Mouse (Mus musculus): ENCODE measurements around the gene Siae. TPM values are rescaled to one million over a fixed set of nuclear protein-coding genes. Genes with fewer than 3 reads are reported as not detected.

Gene Siae
- polyA plus RNA-seq, 1 experiment from 2014 or later: 7.8 TPM

DNA sequence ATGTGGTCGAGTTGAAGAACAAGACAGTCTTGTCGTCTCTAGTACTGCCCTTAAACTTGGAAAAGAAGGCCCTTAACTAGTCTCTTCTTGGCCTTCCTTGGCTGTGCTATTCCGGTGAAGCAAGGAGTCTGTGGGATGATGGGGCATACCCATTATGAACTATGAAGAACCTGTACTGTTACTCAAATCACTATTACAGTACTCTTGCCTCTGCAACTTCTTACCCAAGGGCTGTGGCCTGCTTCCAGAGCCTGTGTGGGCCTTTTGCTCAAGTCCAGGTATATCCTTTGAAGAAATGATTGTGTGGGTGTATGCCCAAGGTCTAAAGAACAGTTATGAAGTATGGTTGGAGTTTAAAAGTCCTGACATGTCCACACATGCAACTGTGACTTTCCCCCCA, 114.8 kb downstream of the Siae start:
- 0 out of 2 replicates have a peak, but pooled peaks cover 3% of the 10 kb centered on the region for H3K4me1 ChIP-seq
- no peaks in the 10 kb centered on the region for H3K36me3 ChIP-seq
- no peak for ATAC-seq (ENCODE audit: low FRiP score, low read depth)
- H3K9ac ChIP-seq: no peak overlapping the region
- no peak overlapping the region for H3K27ac ChIP-seq
- H3K4me3 ChIP-seq: no peak overlapping the region
- H3K4me2 ChIP-seq (replicated peaks): no peak overlapping the region
- H3K27me3 ChIP-seq: no peaks in the 10 kb centered on the region
- H3K9me3 ChIP-seq: no peaks in the 10 kb centered on the region
- 81% methylated on average over 3 of the region's 3 CpGs for WGBS

DNA sequence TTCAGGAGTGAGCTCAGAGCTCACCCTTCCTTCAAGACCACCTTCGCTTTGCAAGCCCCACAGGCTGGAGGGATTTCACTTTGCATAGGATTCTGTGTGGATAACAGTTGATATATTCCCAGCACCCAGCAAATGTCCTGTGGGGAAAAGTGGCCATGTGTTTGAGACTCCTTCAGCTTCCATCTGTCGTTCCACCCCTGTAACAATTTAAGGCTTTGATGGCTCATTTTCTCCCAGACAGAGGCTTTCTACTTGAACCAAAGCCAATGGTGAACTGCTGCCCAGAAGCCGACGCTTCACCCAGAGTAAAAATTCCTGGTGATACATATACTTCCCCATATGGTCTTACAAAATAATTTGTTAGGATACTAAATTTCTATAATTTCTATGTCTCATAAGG, 119.8 kb downstream of the Siae start:
- Histone ChIP-seq H3K4me2 (replicated peaks) (no peak overlapping the region), H3K9me3 (no peaks in the 10 kb centered on the region), H3K9ac (no peak overlapping the region), H3K4me3 (no peak overlapping the region), H3K36me3 (no peaks in the 10 kb centered on the region), H3K27ac (no peak overlapping the region), H3K4me1 (no peaks in the 10 kb centered on the region), H3K27me3 (no peaks in the 10 kb centered on the region)
- ATAC-seq (ENCODE audit: low FRiP score, low read depth): no peak
- 81% methylated on average over 4 of the region's 4 CpGs for WGBS

DNA sequence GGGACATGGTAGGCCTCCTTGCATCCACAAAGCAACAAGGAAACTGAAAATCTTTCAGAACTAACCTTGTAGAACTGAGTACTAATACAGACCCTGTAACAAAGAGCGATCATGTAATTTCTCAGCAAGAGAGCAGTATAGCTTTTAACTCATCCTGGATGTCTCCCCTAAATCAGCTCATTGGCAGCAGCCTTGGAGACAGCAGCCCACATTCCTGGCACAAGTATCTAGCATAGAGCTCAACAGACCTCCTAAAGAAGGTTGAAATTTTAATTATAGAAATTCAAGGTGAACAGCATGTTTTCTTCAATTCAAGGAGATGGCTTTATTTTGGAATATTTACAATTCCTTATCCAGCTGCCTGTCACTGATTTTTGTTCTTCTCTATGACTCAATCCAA, 125.6 kb downstream of the Siae start:
- Histone ChIP-seq H3K9ac (no peak overlapping the region), H3K4me2 (replicated peaks) (no peak overlapping the region), H3K36me3 (no peaks in the 10 kb centered on the region), H3K27me3 (no peaks in the 10 kb centered on the region), H3K9me3 (no peaks in the 10 kb centered on the region), H3K4me1 (no peaks in the 10 kb centered on the region), H3K4me3 (no peak overlapping the region), H3K27ac (no peak overlapping the region)
- 96% methylated on average over 1 of the region's 1 CpGs for WGBS
- ATAC-seq (ENCODE audit: low FRiP score, low read depth): no peak

DNA sequence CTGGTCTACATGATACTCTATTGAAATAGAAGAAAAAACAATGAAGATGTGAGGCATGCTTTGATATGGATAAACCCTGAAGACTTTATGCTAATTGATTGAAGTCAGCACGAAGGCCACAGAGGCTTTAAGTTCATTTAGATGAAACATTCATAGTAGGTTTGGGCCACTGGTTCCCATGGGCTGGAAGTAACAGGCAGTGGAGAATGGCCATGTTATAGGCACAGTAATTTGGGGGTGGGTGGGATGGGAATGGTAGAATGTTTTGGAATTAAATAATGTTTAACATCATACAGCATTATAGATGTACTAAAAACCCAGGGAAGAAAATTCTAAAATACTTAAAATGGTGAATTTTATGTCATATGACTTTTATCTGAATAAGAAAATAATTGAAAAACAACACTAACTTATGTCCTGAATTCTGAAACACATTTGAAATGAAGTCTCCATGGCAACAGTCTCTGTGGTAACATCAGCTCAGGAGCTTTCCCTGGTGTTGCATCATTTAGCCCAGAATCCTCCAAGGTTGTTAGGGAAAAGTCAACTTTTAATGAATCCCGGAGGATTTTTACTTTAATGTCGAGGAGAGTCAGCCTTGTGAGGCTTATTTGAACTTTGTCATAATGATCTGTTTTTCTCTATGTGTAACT, 131.9 kb downstream of the Siae start:
- 75% methylated on average over 3 of the region's 3 CpGs for WGBS
- Histone ChIP-seq H3K36me3 (no peaks in the 10 kb centered on the region), H3K9ac (no peak overlapping the region), H3K27me3 (no peaks in the 10 kb centered on the region), H3K4me1 (no peaks in the 10 kb centered on the region), H3K4me3 (no peak overlapping the region), H3K9me3 (no peaks in the 10 kb centered on the region), H3K4me2 (replicated peaks) (no peak overlapping the region), H3K27ac (no peak overlapping the region)
- ATAC-seq (ENCODE audit: low FRiP score, low read depth): no peak

DNA sequence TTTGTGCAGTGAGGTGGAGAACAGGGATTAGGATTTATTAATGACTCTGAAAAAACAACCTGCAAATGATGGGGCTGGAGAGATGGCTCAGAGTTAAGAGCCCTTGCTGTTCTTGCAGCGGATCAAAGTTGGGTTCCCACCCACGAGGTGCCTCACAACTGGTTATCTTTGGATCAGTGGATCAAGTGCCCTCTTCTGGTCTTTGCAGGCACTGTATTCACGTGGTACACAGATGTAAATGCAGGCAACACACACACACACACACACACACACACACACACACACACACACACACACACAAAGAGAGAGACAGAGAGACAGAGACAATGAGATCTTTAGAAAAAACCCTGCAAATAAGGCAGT, 132.4 kb downstream of the Siae start:
- Histone ChIP-seq H3K4me1 (no peaks in the 10 kb centered on the region), H3K36me3 (no peaks in the 10 kb centered on the region), H3K9ac (no peak overlapping the region), H3K4me3 (no peak overlapping the region), H3K27ac (no peak overlapping the region), H3K27me3 (no peaks in the 10 kb centered on the region), H3K4me2 (replicated peaks) (no peak overlapping the region), H3K9me3 (no peaks in the 10 kb centered on the region)
- 45% methylated on average over 3 of the region's 3 CpGs for WGBS
- no peak for ATAC-seq (ENCODE audit: low FRiP score, low read depth)

DNA sequence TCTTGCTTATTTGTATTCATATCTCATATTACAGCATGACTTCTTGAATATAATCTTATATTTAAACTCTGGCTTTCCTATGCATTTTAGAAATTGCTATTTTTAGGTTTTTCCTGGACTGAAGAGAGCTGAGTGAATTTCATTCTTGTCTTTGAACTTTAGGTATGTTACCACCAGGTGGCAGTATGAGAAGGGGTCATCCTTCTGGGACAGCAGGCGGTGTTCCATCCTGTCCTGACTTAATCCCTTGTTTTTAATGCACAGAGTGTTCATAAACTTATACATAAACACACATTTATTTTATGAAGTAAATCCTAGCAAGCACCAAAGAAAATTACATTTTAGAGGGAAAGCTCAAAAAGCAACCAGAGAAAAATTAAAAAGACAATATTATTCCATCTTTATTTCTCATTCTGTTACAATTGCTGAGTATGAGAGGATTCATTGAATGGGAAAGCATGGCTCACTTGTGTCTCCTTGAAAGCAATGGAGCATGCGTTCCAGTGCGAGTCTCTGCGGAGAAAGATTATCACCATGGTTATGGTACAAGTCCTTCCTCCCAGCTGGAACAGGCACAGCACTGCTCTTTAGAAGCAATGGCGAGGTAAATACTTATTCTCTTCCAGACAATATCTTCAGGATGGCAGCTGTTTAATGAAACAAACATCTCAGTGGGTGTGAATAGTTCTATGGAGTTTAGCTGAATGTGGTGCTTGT, 134.6 kb downstream of the Siae start:
- 61% methylated on average over 5 of the region's 5 CpGs for WGBS
- Histone ChIP-seq H3K9me3 (no peaks in the 10 kb centered on the region), H3K4me2 (replicated peaks) (no peak overlapping the region), H3K4me1 (no peaks in the 10 kb centered on the region), H3K4me3 (no peak overlapping the region), H3K36me3 (no peaks in the 10 kb centered on the region), H3K9ac (no peak overlapping the region), H3K27me3 (no peaks in the 10 kb centered on the region), H3K27ac (no peak overlapping the region)
- no peak for ATAC-seq (ENCODE audit: low FRiP score, low read depth)

Other genes starting within 250 kb of the Siae start
- 8.0 and 9.1 TPM in 2 replicates for gene Ccdc15, start 207.3 kb upstream of the Siae start, polyA plus RNA-seq (2015; fragmentation: Nextera tagmentation; extraction: Ambion mirVana)
- gene Hepacam, start 188.3 kb upstream of the Siae start, polyA plus RNA-seq (2015; fragmentation: Nextera tagmentation; extraction: Ambion mirVana): 0.11 TPM in 1 of 2 replicates, not detected in the other
- 10.3 and 11.9 TPM in 2 replicates for gene Robo4, start 153.8 kb upstream of the Siae start, polyA plus RNA-seq (2015; fragmentation: Nextera tagmentation; extraction: Ambion mirVana)
- gene Robo3, start 122.5 kb upstream of the Siae start, polyA plus RNA-seq (2015; fragmentation: Nextera tagmentation; extraction: Ambion mirVana): 0.05 and 0.10 TPM in 2 replicates
- 30.1 and 33.2 TPM in 2 replicates for gene Msantd2, start 66.4 kb upstream of the Siae start, polyA plus RNA-seq (2015; fragmentation: Nextera tagmentation; extraction: Ambion mirVana)
- 39.3 and 39.5 TPM in 2 replicates for gene Esam, start 27.6 kb upstream of the Siae start, polyA plus RNA-seq (2015; fragmentation: Nextera tagmentation; extraction: Ambion mirVana)
- 0.57 and 1.1 TPM in 2 replicates for gene Vsig2, start 16.4 kb upstream of the Siae start, polyA plus RNA-seq (2015; fragmentation: Nextera tagmentation; extraction: Ambion mirVana)
- gene Nrgn, start 2.8 kb upstream of the Siae start, polyA plus RNA-seq (2015; fragmentation: Nextera tagmentation; extraction: Ambion mirVana): 7.9 and 8.6 TPM in 2 replicates
- 5.1 and 6.0 TPM in 2 replicates for gene Spa17, start 58.0 kb downstream of the Siae start, polyA plus RNA-seq (2015; fragmentation: Nextera tagmentation; extraction: Ambion mirVana)
- gene Tbrg1, start 101.6 kb downstream of the Siae start, polyA plus RNA-seq (2015; fragmentation: Nextera tagmentation; extraction: Ambion mirVana): 186 and 190 TPM in 2 replicates
- 9.0 and 17.4 TPM in 2 replicates for gene Panx3, start 113.5 kb downstream of the Siae start, polyA plus RNA-seq (2015; fragmentation: Nextera tagmentation; extraction: Ambion mirVana)
- gene Olfr160, start 160.6 kb downstream of the Siae start, polyA plus RNA-seq (2015; fragmentation: Nextera tagmentation; extraction: Ambion mirVana): not detected in 2 replicates
- 0.15 TPM in 1 of 2 replicates, not detected in the other for gene Olfr874, start 189.4 kb downstream of the Siae start, polyA plus RNA-seq (2015; fragmentation: Nextera tagmentation; extraction: Ambion mirVana)
- gene Olfr875, start 216.2 kb downstream of the Siae start, polyA plus RNA-seq (2015; fragmentation: Nextera tagmentation; extraction: Ambion mirVana): not detected in 2 replicates
- gene Olfr876, start 247.3 kb downstream of the Siae start, polyA plus RNA-seq (2015; fragmentation: Nextera tagmentation; extraction: Ambion mirVana): not detected in 2 replicates